Mouse (Mus musculus) CH12.LX (cell line): ENCODE measurements around the gene Cldnd1.

Experiments
- CHD2 ChIP-seq: IDR thresholded peaks from 2 replicates; pipeline ENCODE4 v1.6.1; 2011; ENCODE audit warnings: low read length, improper control_type of control experiment
- CTCF ChIP-seq, 2 experiments: IDR thresholded peaks in 1 of 2; conservative IDR thresholded peaks in 1 of 2; 2 replicates each; pipeline ENCODE4 v1.5.1; 2011 to 2012; ENCODE audit warnings: low read depth in 2 of 2, low read length in 2 of 2, improper control_type of control experiment in 1 of 2, inconsistent platforms in 1 of 2, mild to moderate bottlenecking in 1 of 2, moderate library complexity in 1 of 2
- EP300 ChIP-seq: IDR thresholded peaks from 2 replicates; pipeline ENCODE4 v1.6.1; 2011; ENCODE audit warnings: low read length, improper control_type of control experiment
- GABPA ChIP-seq: IDR thresholded peaks from 2 replicates; pipeline ENCODE4 v1.6.1; 2012; ENCODE audit warnings: low read depth, low read length, improper control_type of control experiment, inconsistent platforms; ENCODE audit not compliant: insufficient replicate concordance
- MAFK ChIP-seq: IDR thresholded peaks from 2 replicates; pipeline ENCODE4 v1.6.1; 2011; ENCODE audit warnings: low read length, improper control_type of control experiment; ENCODE audit not compliant: insufficient replicate concordance
- MAX ChIP-seq: IDR thresholded peaks from 2 replicates; pipeline ENCODE4 v1.6.1; 2011; ENCODE audit warnings: low read length, improper control_type of control experiment
- NRF1 ChIP-seq: IDR thresholded peaks from 2 replicates; pipeline ENCODE4 v1.6.1; 2014; ENCODE audit warnings: low read depth, mild to moderate bottlenecking, inconsistent platforms, low read length, improper control_type of control experiment, moderate library complexity
- POLR2A ChIP-seq: IDR thresholded peaks from 2 replicates; pipeline ENCODE4 v1.6.1; 2011; ENCODE audit warnings: low read depth, mild to moderate bottlenecking, improper control_type of control experiment, low read length
- POLR2AphosphoS2 ChIP-seq: IDR thresholded peaks from 2 replicates; pipeline ENCODE4 v1.6.1; 2011; ENCODE audit warnings: low read depth, low read length, improper control_type of control experiment
- SIN3A ChIP-seq: IDR thresholded peaks from 2 replicates; pipeline ENCODE4 v1.6.1; 2012; ENCODE audit warnings: low read length, improper control_type of control experiment, inconsistent platforms
- TCF12 ChIP-seq: IDR thresholded peaks from 2 replicates; pipeline ENCODE4 v1.6.1; 2014; ENCODE audit warnings: low read depth, mild to moderate bottlenecking, inconsistent platforms, low read length, improper control_type of control experiment
- ZKSCAN1 ChIP-seq: IDR thresholded peaks from 2 replicates; pipeline ENCODE4 v1.6.1; 2012; ENCODE audit warnings: low read depth, inconsistent platforms, low read length, improper control_type of control experiment, borderline replicate concordance
- ZMIZ1 ChIP-seq: IDR thresholded peaks from 2 replicates; pipeline ENCODE4 v1.6.1; 2012; ENCODE audit warnings: low read depth, mild to moderate bottlenecking, inconsistent platforms, low read length, improper control_type of control experiment

- TF ChIP-seq CTCF (conservative IDR thresholded peaks at IDR 0.05 in 1 of 2, IDR thresholded peaks at IDR 0.05 in 1 of 2; ENCODE audit: low read depth in 2 of 2, low read length in 2 of 2): no peak
- peak; percentile 86 for TF ChIP-seq MAFK
- peak; percentile 76 for TF ChIP-seq CHD2
- TF ChIP-seq POLR2A: no peak
- TF ChIP-seq TCF12: peak; percentile 75
- TF ChIP-seq POLR2AphosphoS2: no peak
- TF ChIP-seq MAX: peak; percentile 68
- no peak for TF ChIP-seq ZKSCAN1
- TF ChIP-seq NRF1: no peak
- 0 out of 2 replicates have a peak, but pooled peaks have one; percentile 20 for TF ChIP-seq SIN3A
- TF ChIP-seq ZMIZ1: no peak
- no peak for TF ChIP-seq GABPA
- peak; percentile 93 for TF ChIP-seq EP300
These were observed 12.7 kb upstream of the Cldnd1 start for GRCm38 (mm10) chr16:58715018-58715417.
